Mouse (Mus musculus) megakaryocyte, embryonic 14.5 days (primary cell): ENCODE measurements around the gene 4933415A04Rik.

Source experiments
- FLI1 ChIP-seq: IDR thresholded peaks from 2 replicates; pipeline ENCODE4 v1.6.1; 2012; ENCODE audit warnings: low read length, inconsistent platforms, mixed read lengths
- GATA1 ChIP-seq: IDR thresholded peaks from 3 replicates; pipeline ENCODE4 v1.6.1; 2012; ENCODE audit warnings: mixed read lengths, low read length, inconsistent platforms, borderline replicate concordance

GRCm38 (mm10) chr11:43618403-43618802, 31.6 kb downstream of the 4933415A04Rik start:
- no peak for TF ChIP-seq GATA1
- TF ChIP-seq FLI1 = no peak
